Mouse (Mus musculus): ENCODE data around the gene Slc22a6. TPM values are rescaled to one million over a fixed set of nuclear protein-coding genes. Genes with fewer than 3 reads are reported as not detected.

Gene Slc22a6
- polyA plus RNA-seq, 1 experiment from 2014 or later: 2.5 TPM

- H3K36me3 ChIP-seq: no peaks in the 10 kb centered on the region
- no peak within 1 kb of the TSS for H3K4me3 ChIP-seq
- H3K9ac ChIP-seq: no peak within 1 kb of the TSS
- H3K4me2 ChIP-seq (replicated peaks): no peak within 1 kb of the TSS
- H3K27ac ChIP-seq: no peak within 1 kb of the TSS
- 67% methylated on average over 8 of the region's 8 CpGs for WGBS
- no peaks in the 10 kb centered on the region for H3K27me3 ChIP-seq (replicated peaks)
- no peaks in the 10 kb centered on the region for H3K9me3 ChIP-seq
- H3K4me1 ChIP-seq: 0 out of 2 replicates have a peak, but pooled peaks cover 9% of the 10 kb centered on the region
- no peak for ATAC-seq (ENCODE audit: low FRiP score, low read depth)
These were observed 26.9 kb upstream of the Slc22a6 start, which contains the start of gene Slc22a8 for GRCm38 (mm10) chr19:8590954-8591353. Gene Slc22a8, plus strand, starts transcription at chr19:8591254.

- no peak for ATAC-seq (ENCODE audit: low FRiP score, low read depth)
These were observed 25.7 kb upstream of the Slc22a6 start for GRCm38 (mm10) chr19:8592155-8592554.

GRCm38 (mm10) chr19:8592873-8593408 lies 24.9 kb upstream of the Slc22a6 start:
- Histone ChIP-seq H3K27me3 (replicated peaks) (no peaks in the 10 kb centered on the region), H3K36me3 (no peaks in the 10 kb centered on the region), H3K4me2 (replicated peaks) (no peak overlapping the region), H3K27ac (no peak overlapping the region), H3K4me3 (no peak overlapping the region), H3K9ac (no peak overlapping the region), H3K9me3 (no peaks in the 10 kb centered on the region), H3K4me1 (0 out of 2 replicates have a peak, but pooled peaks cover 9% of the 10 kb centered on the region)
- no peak for ATAC-seq (ENCODE audit: low FRiP score, low read depth)
- WGBS: 71% methylated on average over 6 of the region's 6 CpGs

More at GRCm38 (mm10) chr19:8592155-8592554, 25.7 kb upstream of the Slc22a6 start:
- 73% methylated on average over 2 of the region's 2 CpGs for WGBS
- Histone ChIP-seq H3K4me1 (0 out of 2 replicates have a peak, but pooled peaks cover 9% of the 10 kb centered on the region), H3K9ac (no peak overlapping the region), H3K36me3 (no peaks in the 10 kb centered on the region), H3K4me2 (replicated peaks) (no peak overlapping the region), H3K27me3 (replicated peaks) (no peaks in the 10 kb centered on the region), H3K4me3 (no peak overlapping the region), H3K27ac (no peak overlapping the region), H3K9me3 (no peaks in the 10 kb centered on the region)

- Histone ChIP-seq H3K27ac (no peak overlapping the region), H3K9ac (no peak overlapping the region), H3K4me1 (0 out of 2 replicates have a peak, but pooled peaks cover 9% of the 10 kb centered on the region), H3K36me3 (no peaks in the 10 kb centered on the region), H3K4me2 (replicated peaks) (no peak overlapping the region), H3K27me3 (replicated peaks) (no peaks in the 10 kb centered on the region), H3K4me3 (no peak overlapping the region), H3K9me3 (no peaks in the 10 kb centered on the region)
- ATAC-seq (ENCODE audit: low FRiP score, low read depth): no peak
- WGBS: 85% methylated on average over 11 of the region's 11 CpGs
These were observed 24.0 kb upstream of the Slc22a6 start for GRCm38 (mm10) chr19:8593833-8594232.

GRCm38 (mm10) chr19:8594518-8594917 lies 23.3 kb upstream of the Slc22a6 start:
- Histone ChIP-seq H3K27ac (no peak overlapping the region), H3K4me1 (0 out of 2 replicates have a peak, but pooled peaks cover 9% of the 10 kb centered on the region), H3K4me2 (replicated peaks) (no peak overlapping the region), H3K9me3 (no peaks in the 10 kb centered on the region), H3K27me3 (replicated peaks) (no peaks in the 10 kb centered on the region), H3K36me3 (no peaks in the 10 kb centered on the region), H3K9ac (no peak overlapping the region), H3K4me3 (no peak overlapping the region)
- 3% methylated on average over 1 of the region's 1 CpGs for WGBS
- ATAC-seq (ENCODE audit: low FRiP score, low read depth): no peak

GRCm38 (mm10) chr19:8597269-8597668 lies 20.6 kb upstream of the Slc22a6 start:
- Histone ChIP-seq H3K4me1 (0 out of 2 replicates have a peak, but pooled peaks cover 5% of the 10 kb centered on the region), H3K36me3 (no peaks in the 10 kb centered on the region), H3K27ac (no peak overlapping the region), H3K27me3 (replicated peaks) (no peaks in the 10 kb centered on the region), H3K9ac (no peak overlapping the region), H3K9me3 (no peaks in the 10 kb centered on the region), H3K4me2 (replicated peaks) (no peak overlapping the region), H3K4me3 (no peak overlapping the region)
- ATAC-seq (ENCODE audit: low FRiP score, low read depth): no peak
- WGBS: 60% methylated on average over 4 of the region's 4 CpGs

- Histone ChIP-seq H3K9ac (no peak overlapping the region), H3K27me3 (replicated peaks) (no peaks in the 10 kb centered on the region), H3K4me3 (no peak overlapping the region), H3K36me3 (no peaks in the 10 kb centered on the region), H3K27ac (no peak overlapping the region), H3K4me1 (0 out of 2 replicates have a peak, but pooled peaks cover 5% of the 10 kb centered on the region), H3K9me3 (no peaks in the 10 kb centered on the region), H3K4me2 (replicated peaks) (no peak overlapping the region)
- WGBS: 71% methylated on average over 2 of the region's 2 CpGs
- ATAC-seq (ENCODE audit: low FRiP score, low read depth): no peak
These were observed 18.6 kb upstream of the Slc22a6 start for GRCm38 (mm10) chr19:8599229-8599628.

- Histone ChIP-seq H3K36me3 (no peaks in the 10 kb centered on the region), H3K4me1 (no peaks in the 10 kb centered on the region), H3K4me3 (no peak overlapping the region), H3K9me3 (no peaks in the 10 kb centered on the region), H3K27ac (no peak overlapping the region), H3K9ac (no peak overlapping the region), H3K27me3 (replicated peaks) (no peaks in the 10 kb centered on the region), H3K4me2 (replicated peaks) (no peak overlapping the region)
- no peak for ATAC-seq (ENCODE audit: low FRiP score, low read depth)
These were observed 15.9 kb upstream of the Slc22a6 start for GRCm38 (mm10) chr19:8601922-8602321.

- H3K4me1 ChIP-seq: no peaks in the 10 kb centered on the region
- H3K4me2 ChIP-seq (replicated peaks): no peak overlapping the region
- no peaks in the 10 kb centered on the region for H3K27me3 ChIP-seq (replicated peaks)
- WGBS: 79% methylated on average over 3 of the region's 3 CpGs
- H3K9ac ChIP-seq: no peak overlapping the region
- H3K4me3 ChIP-seq: no peak overlapping the region
- H3K9me3 ChIP-seq: no peaks in the 10 kb centered on the region
- no peak for ATAC-seq (ENCODE audit: low FRiP score, low read depth)
- no peak overlapping the region for H3K27ac ChIP-seq
- H3K36me3 ChIP-seq: no peaks in the 10 kb centered on the region
These were observed 14.9 kb upstream of the Slc22a6 start for GRCm38 (mm10) chr19:8602914-8603313.

- H3K4me3 ChIP-seq: no peak overlapping the region
- no peak overlapping the region for H3K9ac ChIP-seq
- H3K9me3 ChIP-seq: no peaks in the 10 kb centered on the region
- H3K4me2 ChIP-seq (replicated peaks): no peak overlapping the region
- no peak overlapping the region for H3K27ac ChIP-seq
- WGBS: 92% methylated on average over 8 of the region's 8 CpGs
- no peaks in the 10 kb centered on the region for H3K36me3 ChIP-seq
- no peaks in the 10 kb centered on the region for H3K4me1 ChIP-seq
- no peaks in the 10 kb centered on the region for H3K27me3 ChIP-seq (replicated peaks)
- ATAC-seq (ENCODE audit: low FRiP score, low read depth): no peak
These were observed 13.2 kb upstream of the Slc22a6 start for GRCm38 (mm10) chr19:8604536-8605240.

- Histone ChIP-seq H3K9ac (no peak overlapping the region), H3K27me3 (replicated peaks) (no peaks in the 10 kb centered on the region), H3K36me3 (no peaks in the 10 kb centered on the region), H3K9me3 (no peaks in the 10 kb centered on the region), H3K4me1 (no peaks in the 10 kb centered on the region), H3K4me3 (no peak overlapping the region), H3K4me2 (replicated peaks) (no peak overlapping the region), H3K27ac (no peak overlapping the region)
- WGBS: 88% methylated on average over 3 of the region's 3 CpGs
- no peak for ATAC-seq (ENCODE audit: low FRiP score, low read depth)
These were observed 12.6 kb upstream of the Slc22a6 start for GRCm38 (mm10) chr19:8605241-8605558.

- ATAC-seq (ENCODE audit: low FRiP score, low read depth): no peak
- Histone ChIP-seq H3K27me3 (replicated peaks) (no peaks in the 10 kb centered on the region), H3K9ac (no peak overlapping the region), H3K4me1 (no peaks in the 10 kb centered on the region), H3K4me2 (replicated peaks) (no peak overlapping the region), H3K36me3 (no peaks in the 10 kb centered on the region), H3K4me3 (no peak overlapping the region), H3K27ac (no peak overlapping the region), H3K9me3 (no peaks in the 10 kb centered on the region)
- 88% methylated on average over 8 of the region's 8 CpGs for WGBS
These were observed 6.3 kb upstream of the Slc22a6 start for GRCm38 (mm10) chr19:8611358-8612123.
